Mouse (Mus musculus) limb, embryonic 14.5 days (tissue): ENCODE data around the gene Fam3b. TPM values are rescaled to one million over a fixed set of nuclear protein-coding genes. Genes with fewer than 3 reads are reported as not detected.

ENCODE experiments used
- ATAC-seq: fragments of 200-750 bp; cut with Nextera tagmentation; 2 replicates; pipeline ENCODE4 v1.8.0; 2017; ENCODE audit warnings: low read depth, moderate number of reproducible peaks, moderate TSS enrichment; ENCODE audit not compliant: low FRiP score
- DNase-seq: peaks from one replicate; pipeline ENCODE4 v3.0.0-alpha.2; 2015; ENCODE audit warnings: low spot score
- H3K27ac ChIP-seq: fragments of 300-500 bp; sonication (generic); replicated peaks from 2 replicates; pipeline ENCODE4 v1.5.1; 2014; ENCODE audit warnings: low read depth, mild to moderate bottlenecking, low read length, moderate library complexity, mixed read lengths
- H3K27me3 ChIP-seq: fragments of 300-500 bp; sonication (generic); 2 replicates; pipeline ENCODE4 v1.6.1; 2014; ENCODE audit warnings: low read length, mixed read lengths; ENCODE audit not compliant: control insufficient read depth, insufficient read depth
- H3K36me3 ChIP-seq: fragments of 300-500 bp; sonication (generic); 2 replicates; pipeline ENCODE4 v1.6.1; 2014; ENCODE audit warnings: mild to moderate bottlenecking, low read length, moderate library complexity, mixed read lengths; ENCODE audit not compliant: control insufficient read depth, insufficient read depth
- H3K4me1 ChIP-seq: fragments of 300-500 bp; sonication (generic); 2 replicates; pipeline ENCODE4 v1.6.1; 2014; ENCODE audit warnings: antibody characterized with exemption, low read length, mixed read lengths; ENCODE audit not compliant: control insufficient read depth, insufficient read depth
- H3K4me2 ChIP-seq: fragments of 300-500 bp; sonication (generic); replicated peaks from 2 replicates; pipeline ENCODE4 v1.6.1; 2014; ENCODE audit warnings: low read depth, mild to moderate bottlenecking, low read length, moderate library complexity; ENCODE audit not compliant: severe bottlenecking
- H3K4me3 ChIP-seq: fragments of 300-500 bp; sonication (generic); replicated peaks from 2 replicates; pipeline ENCODE4 v1.5.1; 2014; ENCODE audit warnings: low read length
- H3K9ac ChIP-seq: fragments of 300-500 bp; sonication (generic); 2 replicates; pipeline ENCODE4 v1.6.1; 2014; ENCODE audit warnings: mild to moderate bottlenecking, low read depth, low read length, moderate library complexity; ENCODE audit not compliant: severe bottlenecking
- H3K9me3 ChIP-seq: fragments of 300-500 bp; sonication (generic); 2 replicates; pipeline ENCODE4 v1.6.1; 2016; ENCODE audit warnings: low read length; ENCODE audit not compliant: control insufficient read depth
- POLR2A ChIP-seq: fragments of 200-500 bp; IDR thresholded peaks from 2 replicates; pipeline ENCODE4 v1.8.0; 2012; ENCODE audit warnings: inconsistent platforms, mild to moderate bottlenecking, moderate library complexity, borderline replicate concordance; ENCODE audit not compliant: insufficient read depth, insufficient read length; ENCODE audit errors: extremely low read depth
- WGBS: fragments of 180-500 bp; shearing (Covaris S2); extraction: QIAGEN DNeasy Blood & Tissue Kit; methylation state at CpG from one replicate; pipeline ENCODE4 v1.1.7; 2014; 5-methylcytosine and 5-hydroxymethylcytosine counted together
- polyA plus RNA-seq, 2 experiments: library from polyadenylated mRNA; depleted of rRNA in 1 of 2; stranded (reverse) in 1 of 2; unstranded in 1 of 2; fragments of >200 nt; fragmentation: Nextera tagmentation in 1 of 2; extraction: Ambion mirVana in 1 of 2; gene quantifications; 2 replicates each; pipeline versions ENCODE4 v1.2.1 to v1.2.3; 2012 to 2014

Gene Fam3b
- polyA plus RNA-seq, 2 experiments, result not detected

DNA sequence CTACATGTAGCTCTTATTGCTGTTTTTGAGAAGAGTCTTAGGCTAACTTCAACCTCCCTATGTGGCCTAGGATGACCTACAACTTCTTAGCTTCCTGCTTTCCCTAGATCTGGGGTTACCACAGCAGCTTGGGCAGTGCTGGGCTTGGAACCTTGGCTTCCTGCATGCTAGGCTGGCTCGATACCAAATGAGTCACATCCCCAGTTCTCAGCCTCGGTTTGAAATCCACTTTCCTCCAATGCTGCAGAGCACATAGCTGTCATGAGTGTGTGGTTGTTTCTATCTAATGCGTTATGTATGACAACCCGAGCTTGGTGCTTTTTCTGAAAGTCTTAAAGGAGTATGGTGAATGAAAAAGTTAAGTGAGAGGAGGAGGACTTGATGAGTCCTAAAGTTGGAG lies 83.3 kb downstream of the Fam3b start:
- no peak overlapping the region for H3K27ac ChIP-seq
- DNase-seq (no peak), ATAC-seq (no peak)
- TF ChIP-seq POLR2A, result no peak
- H3K4me3 ChIP-seq, result no peak overlapping the region
- no peak overlapping the region for H3K9ac ChIP-seq
- no peaks in the 10 kb centered on the region for H3K27me3 ChIP-seq
- WGBS, result 74% methylated on average over 4 of the region's 4 CpGs
- H3K36me3 ChIP-seq, result no peaks in the 10 kb centered on the region
- no peaks in the 10 kb centered on the region for H3K9me3 ChIP-seq
- H3K4me1 ChIP-seq, result no peaks in the 10 kb centered on the region
- H3K4me2 ChIP-seq, result no peak overlapping the region

DNA sequence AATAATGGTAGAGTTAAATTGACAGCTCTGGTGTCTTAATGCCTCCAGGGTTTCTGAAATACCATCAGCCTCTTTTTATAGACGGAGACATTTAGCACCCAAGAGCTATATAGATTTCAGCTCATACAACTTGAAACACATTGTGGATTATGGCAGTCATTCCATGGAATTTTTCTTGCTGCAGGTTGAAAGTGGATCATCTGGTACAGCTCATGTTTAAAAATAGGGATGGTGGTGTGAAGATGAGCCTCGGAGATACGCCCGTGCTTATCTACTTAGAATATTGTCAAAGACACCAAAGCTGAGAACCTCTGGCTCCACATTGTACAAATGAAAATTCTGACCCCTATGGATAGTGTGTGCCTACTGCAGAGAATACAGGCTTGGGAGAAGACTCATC lies 84.5 kb downstream of the Fam3b start:
- no peaks in the 10 kb centered on the region for H3K27me3 ChIP-seq
- H3K36me3 ChIP-seq, result no peaks in the 10 kb centered on the region
- no peaks in the 10 kb centered on the region for H3K4me1 ChIP-seq
- TF ChIP-seq POLR2A, result no peak
- no peak for ATAC-seq
- H3K9ac ChIP-seq, result no peak overlapping the region
- no peaks in the 10 kb centered on the region for H3K9me3 ChIP-seq
- no peak overlapping the region for H3K27ac ChIP-seq
- no peak for DNase-seq
- H3K4me2 ChIP-seq, result no peak overlapping the region
- WGBS, result 87% methylated on average over 4 of the region's 4 CpGs
- no peak overlapping the region for H3K4me3 ChIP-seq

DNA sequence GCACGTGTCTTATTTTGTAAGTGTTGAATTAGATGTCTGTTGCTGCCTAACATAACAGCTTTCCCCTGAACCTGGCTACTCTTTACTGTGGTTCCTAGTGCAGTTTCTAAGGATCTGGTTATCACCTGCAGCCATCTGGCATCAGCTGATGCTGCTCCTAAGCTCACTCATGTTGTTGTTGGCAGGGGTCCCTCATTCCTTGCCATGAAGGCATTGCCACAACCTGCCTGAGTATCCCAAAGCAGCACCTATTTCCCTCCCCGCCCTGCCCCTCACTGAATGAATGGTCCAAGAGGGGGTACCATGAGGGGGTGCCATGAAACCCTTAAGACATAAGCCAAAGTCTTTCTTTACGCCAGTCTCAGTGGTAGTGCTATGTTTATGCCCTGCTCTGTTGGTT lies 86.6 kb downstream of the Fam3b start:
- ATAC-seq, result no peak
- Histone ChIP-seq H3K36me3 (no peaks in the 10 kb centered on the region), H3K9me3 (no peaks in the 10 kb centered on the region), H3K27ac (no peak overlapping the region), H3K9ac (no peak overlapping the region), H3K4me1 (no peaks in the 10 kb centered on the region), H3K27me3 (no peaks in the 10 kb centered on the region), H3K4me3 (no peak overlapping the region), H3K4me2 (no peak overlapping the region)
- WGBS, result 82% methylated on average over 3 of the region's 3 CpGs
- DNase-seq, result no peak
- no peak for TF ChIP-seq POLR2A

DNA sequence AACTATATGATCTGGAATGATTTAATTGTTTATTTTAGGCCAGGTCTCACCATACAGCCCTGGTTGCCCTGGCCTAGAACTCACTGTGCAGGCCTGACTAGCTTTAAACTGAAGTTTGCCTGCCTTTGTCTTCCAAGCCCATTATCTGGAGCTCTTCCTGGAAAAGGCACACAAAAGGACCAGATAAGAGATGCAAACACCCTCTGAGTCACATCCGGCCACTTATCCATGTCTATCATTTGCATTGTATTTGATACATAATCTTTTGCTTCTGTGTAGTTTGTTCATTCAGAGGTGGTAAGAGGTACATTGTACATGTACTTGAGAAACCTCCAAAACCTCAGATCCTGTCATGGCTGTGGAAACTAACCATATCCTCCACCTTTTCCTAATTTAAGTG lies 91.0 kb downstream of the Fam3b start:
- H3K4me2 ChIP-seq, result no peak overlapping the region
- 93% methylated on average over 1 of the region's 1 CpGs for WGBS
- no peak overlapping the region for H3K27ac ChIP-seq
- H3K4me1 ChIP-seq, result no peaks in the 10 kb centered on the region
- H3K9me3 ChIP-seq, result no peaks in the 10 kb centered on the region
- H3K27me3 ChIP-seq, result no peaks in the 10 kb centered on the region
- TF ChIP-seq POLR2A, result no peak
- no peak overlapping the region for H3K9ac ChIP-seq
- no peaks in the 10 kb centered on the region for H3K36me3 ChIP-seq
- DNase-seq (no peak), ATAC-seq (no peak)
- no peak overlapping the region for H3K4me3 ChIP-seq

DNA sequence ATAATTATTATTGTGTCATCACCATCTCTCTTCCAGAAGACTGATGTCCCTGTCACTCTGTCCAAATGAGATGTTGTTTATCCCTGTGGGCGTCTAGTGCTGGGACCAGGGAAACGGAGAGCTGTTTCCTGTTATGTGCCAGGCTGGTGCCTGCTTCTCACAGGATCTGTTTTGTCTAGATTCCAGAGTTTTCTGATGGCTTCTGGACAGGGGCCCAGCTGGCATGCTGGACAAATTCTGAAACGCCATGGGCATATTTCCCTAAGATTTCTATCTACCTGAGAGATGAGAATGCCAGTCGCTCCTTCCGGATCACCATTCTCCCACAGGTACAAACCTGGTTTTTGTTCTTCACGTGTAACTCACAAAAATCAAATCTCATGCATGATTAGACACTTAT lies 92.9 kb downstream of the Fam3b start:
- Histone ChIP-seq H3K27me3 (no peaks in the 10 kb centered on the region), H3K9me3 (no peaks in the 10 kb centered on the region), H3K4me2 (no peak overlapping the region), H3K4me1 (no peaks in the 10 kb centered on the region), H3K27ac (no peak overlapping the region), H3K36me3 (no peaks in the 10 kb centered on the region), H3K4me3 (no peak overlapping the region), H3K9ac (no peak overlapping the region)
- TF ChIP-seq POLR2A, result no peak
- 73% methylated on average over 6 of the region's 6 CpGs for WGBS
- no peak for ATAC-seq
- DNase-seq, result no peak

Other genes starting within 250 kb of the Fam3b start
- 2.1 and 2.3 TPM in 2 replicates for gene Bace2, start 158.1 kb downstream of the Fam3b start, polyA plus RNA-seq (2012; rRNA removed)
- 11.8 and 13.5 TPM in 2 replicates for gene Bace2, start 158.1 kb downstream of the Fam3b start, polyA plus RNA-seq (2014; fragmentation: Nextera tagmentation; extraction: Ambion mirVana)
- gene Mx1, start 51.9 kb downstream of the Fam3b start, polyA plus RNA-seq (2012; rRNA removed), result 0.58 and 0.64 TPM in 2 replicates
- 0.30 and 0.37 TPM in 2 replicates for gene Mx1, start 51.9 kb downstream of the Fam3b start, polyA plus RNA-seq (2014; fragmentation: Nextera tagmentation; extraction: Ambion mirVana)
- gene Tmprss2, start 96.4 kb upstream of the Fam3b start, polyA plus RNA-seq (2012; rRNA removed), result 1.5 and 1.9 TPM in 2 replicates
- gene Tmprss2, start 96.4 kb upstream of the Fam3b start, polyA plus RNA-seq (2014; fragmentation: Nextera tagmentation; extraction: Ambion mirVana), result 1.8 and 2.0 TPM in 2 replicates
- 7.6 and 8.3 TPM in 2 replicates for gene Ripk4, start 249.0 kb upstream of the Fam3b start, polyA plus RNA-seq (2012; rRNA removed)
- gene Ripk4, start 249.0 kb upstream of the Fam3b start, polyA plus RNA-seq (2014; fragmentation: Nextera tagmentation; extraction: Ambion mirVana), result 17.2 and 20.3 TPM in 2 replicates